8 mouse cellular contexts compared by ENCODE assay signal in genomic region chr7:105811516-105811915, GRCm38 (mm10). TPM values are rescaled to one million over a fixed set of nuclear protein-coding genes. Genes with fewer than 3 reads are reported as not detected.
DNase-seq lines count a peak whose midpoint lies in the region; ATAC-seq lines count a peak whose summit lies in the region.

No protein-coding gene starts in this region.

- H3K4me1 ChIP-seq in kidney, embryonic 14.5 days (ENCODE audit: control insufficient read depth, insufficient read depth, low read length) = peaks cover 9% of the 10 kb centered on the region
- H3K4me1 ChIP-seq in embryonic facial prominence, embryonic 10.5 days = peaks cover 9% of the 10 kb centered on the region
- H3K4me1 ChIP-seq in intestine, embryonic 14.5 days (replicated peaks; ENCODE audit: control insufficient read depth, insufficient read depth, low read length) = peaks cover 7% of the 10 kb centered on the region; the same call in 1 of the 2 replicates
- peaks cover 12% of the 10 kb centered on the region for H3K4me1 ChIP-seq in neural tube, embryonic 13.5 days (replicated peaks)

- peaks cover 24% of the 10 kb centered on the region; the same call in 1 of the 2 replicates for H3K36me3 ChIP-seq in kidney, embryonic 14.5 days (ENCODE audit: control insufficient read depth, insufficient read depth, low read length)
- H3K36me3 ChIP-seq in embryonic facial prominence, embryonic 10.5 days (replicated peaks) = peaks cover 33% of the 10 kb centered on the region
- H3K36me3 ChIP-seq in intestine, embryonic 14.5 days (ENCODE audit: control insufficient read depth, insufficient read depth, low read length) = peaks cover 26% of the 10 kb centered on the region
- peaks cover 27% of the 10 kb centered on the region for H3K36me3 ChIP-seq in neural tube, embryonic 13.5 days

- DNase-seq in kidney, postnatal 14 days = no peak
- DNase-seq in embryonic facial prominence, embryonic 10.5 days (ENCODE audit: low spot score) = no peak
- no peak for DNase-seq in intestine, embryonic 14.5 days (ENCODE audit: low spot score)
- no peak for DNase-seq in right cerebral cortex, postnatal 25 days
- no peak for DNase-seq in adrenal gland, postnatal 36 days
- DNase-seq in left cerebral cortex, postnatal 36 days (ENCODE audit: low spot score in 2 of 2) = no peak

- H3K9ac ChIP-seq in kidney, embryonic 14.5 days (ENCODE audit: low read depth, low read length) = peak overlapping the region; percentile 28; the same call in 1 of the 2 replicates
- H3K9ac ChIP-seq in intestine, embryonic 14.5 days (ENCODE audit: low read length) = no peak overlapping the region
- H3K9ac ChIP-seq in neural tube, embryonic 13.5 days = no peak overlapping the region

- no peak overlapping the region for H3K27ac ChIP-seq in kidney, embryonic 14.5 days (ENCODE audit: low read depth, low read length)
- peak overlapping the region; percentile 96; the same call in 1 of the 2 replicates for H3K27ac ChIP-seq in embryonic facial prominence, embryonic 10.5 days (replicated peaks)
- no peak overlapping the region for H3K27ac ChIP-seq in intestine, embryonic 14.5 days (ENCODE audit: low read depth)
- H3K27ac ChIP-seq in neural tube, embryonic 13.5 days (replicated peaks) = no peak overlapping the region

- intact Hi-C loops in left cerebral cortex, postnatal 36 days (cut with DNase I) = loop anchor here (1.0 to 5.0 kb wide), 4 partner anchors 67 to 169 kb away; partner anchors contain the start of genes Arfip2, Gm45799, Ilk and Taf10

- H3K4me3 ChIP-seq in kidney, embryonic 14.5 days (ENCODE audit: low read length) = no peak overlapping the region; the same call in 1 of the 2 replicates
- H3K4me3 ChIP-seq in embryonic facial prominence, embryonic 10.5 days = peak overlapping the region; percentile 87
- H3K4me3 ChIP-seq in intestine, embryonic 14.5 days (ENCODE audit: low read depth, low read length) = 0 out of 2 replicates have a peak overlapping the region, but pooled peaks have one; percentile 69
- H3K4me3 ChIP-seq in neural tube, embryonic 13.5 days = peak overlapping the region; percentile 72; the same call in 1 of the 2 replicates

- H3K4me2 ChIP-seq in kidney, embryonic 14.5 days (replicated peaks; ENCODE audit: low read depth, low read length) = no peak overlapping the region
- peak overlapping the region; percentile 34; the same call in 1 of the 2 replicates for H3K4me2 ChIP-seq in intestine, embryonic 14.5 days (ENCODE audit: low read length)
- H3K4me2 ChIP-seq in neural tube, embryonic 13.5 days = peak overlapping the region; percentile 28

- H3K27me3 ChIP-seq in kidney, embryonic 14.5 days (ENCODE audit: control insufficient read depth, insufficient read depth, low read length) = no peaks in the 10 kb centered on the region
- no peaks in the 10 kb centered on the region for H3K27me3 ChIP-seq in embryonic facial prominence, embryonic 10.5 days (replicated peaks; ENCODE audit: low read depth, poor library complexity, severe bottlenecking)
- H3K27me3 ChIP-seq in intestine, embryonic 14.5 days (replicated peaks; ENCODE audit: control insufficient read depth, insufficient read depth, low read length) = no peaks in the 10 kb centered on the region
- H3K27me3 ChIP-seq in neural tube, embryonic 13.5 days = no peaks in the 10 kb centered on the region

- no peaks in the 10 kb centered on the region for H3K9me3 ChIP-seq in kidney, embryonic 14.5 days (ENCODE audit: control insufficient read depth, low read length)
- H3K9me3 ChIP-seq in embryonic facial prominence, embryonic 10.5 days = no peaks in the 10 kb centered on the region
- no peaks in the 10 kb centered on the region for H3K9me3 ChIP-seq in intestine, embryonic 14.5 days (ENCODE audit: control insufficient read depth, low read length)
- H3K9me3 ChIP-seq in neural tube, embryonic 13.5 days = no peaks in the 10 kb centered on the region

- peak; percentile 25 for ATAC-seq in kidney, embryonic 14.5 days (ENCODE audit: low FRiP score, low TSS enrichment)
- ATAC-seq in intestine, embryonic 14.5 days (replicated peaks; ENCODE audit: low FRiP score, low TSS enrichment, low read depth) = no peak; the same call in 1 of the 2 replicates
- ATAC-seq in neural tube, embryonic 13.5 days (ENCODE audit: low read depth) = peak; percentile 27

RNA-seq across cellular contexts. Expression of gene Mrpl17, which starts 0.6 kb away (rescaled TPM):
- 434 and 459 TPM in 2 replicates for polyA plus RNA-seq in kidney, embryonic 14.5 days (2014; fragmentation: Nextera tagmentation; extraction: Ambion mirVana)
- 329 and 340 TPM in 2 replicates for polyA plus RNA-seq in embryonic facial prominence, embryonic 10.5 days (2016; fragmentation: Nextera tagmentation; extraction: Ambion mirVana)
- polyA plus RNA-seq in intestine, embryonic 14.5 days (2014; fragmentation: Nextera tagmentation; extraction: Ambion mirVana) = 379 and 393 TPM in 2 replicates
- polyA plus RNA-seq in neural tube, embryonic 13.5 days (2015; fragmentation: Nextera tagmentation; extraction: Ambion mirVana) = 224 and 230 TPM in 2 replicates
- total RNA-seq in adrenal gland, postnatal 36 days (2021) = 100 to 1,000 TPM; 202 to 215 TPM
- total RNA-seq in left cerebral cortex, postnatal 36 days (2021) = 100 to 1,000 TPM in 1 of 2 experiments, 10 to 100 TPM in 1; 90.1 to 114 TPM

RNA-seq across cellular contexts. Expression of gene Dchs1, which starts 24.1 kb away (rescaled TPM):
- 13.1 and 19.0 TPM in 2 replicates for polyA plus RNA-seq in kidney, embryonic 14.5 days (2014; fragmentation: Nextera tagmentation; extraction: Ambion mirVana)
- polyA plus RNA-seq in embryonic facial prominence, embryonic 10.5 days (2016; fragmentation: Nextera tagmentation; extraction: Ambion mirVana) = 13.7 and 14.8 TPM in 2 replicates
- 17.5 and 18.7 TPM in 2 replicates for polyA plus RNA-seq in intestine, embryonic 14.5 days (2014; fragmentation: Nextera tagmentation; extraction: Ambion mirVana)
- polyA plus RNA-seq in neural tube, embryonic 13.5 days (2015; fragmentation: Nextera tagmentation; extraction: Ambion mirVana) = 13.5 and 14.7 TPM in 2 replicates
- 1 to 10 TPM; 7.5 to 8.0 TPM for total RNA-seq in adrenal gland, postnatal 36 days (2021)
- total RNA-seq in left cerebral cortex, postnatal 36 days (2021) = 10 to 100 TPM in 1 of 2 experiments, 1 to 10 TPM in 1; 8.6 to 11.5 TPM

RNA-seq across cellular contexts. Expression of gene Tpp1, which starts 59.5 kb away (rescaled TPM):
- polyA plus RNA-seq in kidney, embryonic 14.5 days (2014; fragmentation: Nextera tagmentation; extraction: Ambion mirVana) = 58.0 and 86.4 TPM in 2 replicates
- 45.0 and 49.2 TPM in 2 replicates for polyA plus RNA-seq in embryonic facial prominence, embryonic 10.5 days (2016; fragmentation: Nextera tagmentation; extraction: Ambion mirVana)
- 74.1 and 85.8 TPM in 2 replicates for polyA plus RNA-seq in intestine, embryonic 14.5 days (2014; fragmentation: Nextera tagmentation; extraction: Ambion mirVana)
- 48.4 and 49.2 TPM in 2 replicates for polyA plus RNA-seq in neural tube, embryonic 13.5 days (2015; fragmentation: Nextera tagmentation; extraction: Ambion mirVana)
- total RNA-seq in adrenal gland, postnatal 36 days (2021) = 100 to 1,000 TPM in 1 of 2 experiments, 10 to 100 TPM in 1; 99.2 to 113 TPM
- total RNA-seq in left cerebral cortex, postnatal 36 days (2021) = 10 to 100 TPM; 59.6 to 73.9 TPM
